Mouse (Mus musculus): ENCODE measurements around the gene Stx8.

- TF ChIP-seq EP300 (IDR thresholded peaks at IDR 0.05; ENCODE audit: insufficient read depth, low read depth, low read length) (no peak), POLR2A (IDR thresholded peaks at IDR 0.05; ENCODE audit: insufficient read depth, low read length) (no peak)
Observed at GRCm38 (mm10) chr11:68019156-68019555, 53.2 kb downstream of the Stx8 start.

Data from ES-Bruce4 (cell line).